Mouse (Mus musculus) midbrain, embryonic 16.5 days (tissue): ENCODE data around the gene Tspo. TPM values are rescaled to one million over a fixed set of nuclear protein-coding genes. Genes with fewer than 3 reads are reported as not detected.

Experiments used
- ATAC-seq: fragments of 200-750 bp; cut with Nextera tagmentation; 2 replicates; pipeline ENCODE4 v1.8.0; 2017; ENCODE audit warnings: moderate TSS enrichment
- H3K27ac ChIP-seq: fragments of 300-500 bp; sonication (generic); 2 replicates; pipeline ENCODE4 v1.5.1; 2014; ENCODE audit warnings: mild to moderate bottlenecking, low read length, mixed read lengths
- H3K27me3 ChIP-seq: fragments of 300-500 bp; sonication (generic); 2 replicates; pipeline ENCODE4 v1.6.1; 2014; ENCODE audit warnings: low read depth, low read length, mixed read lengths; ENCODE audit not compliant: control insufficient read depth, insufficient read depth
- H3K36me3 ChIP-seq: fragments of 300-500 bp; sonication (generic); 2 replicates; pipeline ENCODE4 v1.6.1; 2014; ENCODE audit warnings: mild to moderate bottlenecking, low read length, moderate library complexity, mixed read lengths; ENCODE audit not compliant: control insufficient read depth, insufficient read depth
- H3K4me1 ChIP-seq: fragments of 300-500 bp; sonication (generic); 2 replicates; pipeline ENCODE4 v1.6.1; 2014; ENCODE audit warnings: mild to moderate bottlenecking, low read length, mixed read lengths; ENCODE audit not compliant: control insufficient read depth, insufficient read depth
- H3K4me2 ChIP-seq: fragments of 300-500 bp; sonication (generic); 2 replicates; pipeline ENCODE4 v1.6.1; 2014; ENCODE audit warnings: mild to moderate bottlenecking, low read length, mixed read lengths
- H3K4me3 ChIP-seq: fragments of 300-500 bp; sonication (generic); 2 replicates; pipeline ENCODE4 v1.5.1; 2014; ENCODE audit warnings: low read depth, mild to moderate bottlenecking, low read length, moderate library complexity, mixed read lengths
- H3K9ac ChIP-seq: fragments of 300-500 bp; sonication (generic); 2 replicates; pipeline ENCODE4 v1.6.1; 2014; ENCODE audit warnings: low read depth, low read length, mixed read lengths
- H3K9me3 ChIP-seq: fragments of 300-500 bp; sonication (generic); replicated peaks from 2 replicates; pipeline ENCODE4 v1.6.1; 2014; ENCODE audit warnings: mild to moderate bottlenecking, low read length, mixed read lengths; ENCODE audit not compliant: control insufficient read depth, poor library complexity, severe bottlenecking
- WGBS: fragments of 180-500 bp; shearing (Covaris S2); extraction: QIAGEN DNeasy Blood & Tissue Kit; methylation state at CpG from one replicate; pipeline ENCODE4 v1.1.7; 2014; 5-methylcytosine and 5-hydroxymethylcytosine counted together
- polyA plus RNA-seq: library from polyadenylated mRNA; unstranded; fragments of >200 nt; fragmentation: Nextera tagmentation; extraction: Ambion mirVana; gene quantifications from 2 replicates; pipeline ENCODE4 v1.2.1, GENCODE M21; 2015

The Tspo gene
- polyA plus RNA-seq: 5.8 and 6.1 TPM in 2 replicates

DNA sequence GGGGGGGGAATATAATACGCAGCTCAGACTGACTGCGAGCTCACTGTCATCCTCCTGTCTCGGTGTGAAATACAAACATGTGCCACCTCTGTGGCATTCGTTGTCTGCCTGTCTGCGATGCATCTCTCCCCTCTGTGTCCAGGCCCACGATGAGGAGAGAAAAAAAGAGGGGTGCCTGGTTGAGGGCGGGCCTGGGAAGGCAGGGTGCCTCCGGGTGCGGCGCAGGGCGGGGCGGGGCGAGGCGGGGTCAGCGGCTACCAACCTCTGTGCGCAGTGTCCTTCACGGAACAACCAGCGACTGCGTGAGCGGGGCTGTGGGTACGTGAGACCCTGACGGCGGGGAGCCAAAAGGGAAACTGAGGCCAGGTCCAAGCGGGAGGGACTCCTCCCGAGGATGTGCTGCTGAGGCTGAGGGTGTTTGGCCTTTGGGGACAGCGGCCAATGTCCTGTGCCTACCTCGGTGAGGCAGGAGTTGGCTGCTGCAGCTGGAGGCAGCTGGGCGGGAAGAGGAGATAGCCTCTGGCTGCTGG is at the start of gene Tspo, which contains the start of gene Mcat:
Gene Tspo, plus strand, starts transcription at position 266 of the 530 bp plus-strand sequence.
Gene Mcat, minus strand, starts transcription at position 461 of the 530 bp plus-strand sequence.
- Histone ChIP-seq H3K9ac (peak within 1 kb of the TSS; percentile 53; the same call in 1 of the 2 replicates), H3K4me3 (peak within 1 kb of the TSS; percentile 13), H3K4me1 (peaks cover 13% of the 10 kb centered on the region), H3K27ac (no peak within 1 kb of the TSS), H3K9me3 (no peaks in the 10 kb centered on the region), H3K27me3 (peaks cover 16% of the 10 kb centered on the region), H3K36me3 (no peaks in the 10 kb centered on the region), H3K4me2 (peak within 1 kb of the TSS; percentile 52)
- under 1% methylated on average over 26 of the region's 28 CpGs for WGBS
- ATAC-seq: no peak

DNA sequence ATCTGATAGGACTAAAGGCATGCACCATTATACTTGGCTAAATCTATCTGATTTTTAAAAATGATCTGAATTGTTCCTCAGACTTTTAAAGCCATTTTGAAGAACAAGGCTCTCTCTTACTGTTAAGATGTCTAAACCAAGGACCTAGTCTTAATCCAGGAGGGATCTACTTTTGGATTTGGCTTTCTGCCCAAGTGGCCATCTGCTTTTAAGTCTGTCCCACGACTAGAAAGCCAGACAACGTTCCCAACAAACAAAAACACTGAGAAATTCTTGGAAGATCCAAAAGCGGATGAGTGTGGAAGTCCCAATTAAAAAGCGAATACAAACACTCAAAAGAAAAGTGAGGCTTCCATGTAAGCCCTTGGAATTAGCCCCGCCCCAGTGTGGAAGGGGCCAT is 48.4 kb upstream of the Tspo start:
- ATAC-seq: no peak
- Histone ChIP-seq H3K4me2 (no peak overlapping the region), H3K36me3 (no peaks in the 10 kb centered on the region), H3K27me3 (no peaks in the 10 kb centered on the region), H3K4me1 (peaks cover 3% of the 10 kb centered on the region), H3K9me3 (no peaks in the 10 kb centered on the region), H3K27ac (no peak overlapping the region), H3K9ac (no peak overlapping the region), H3K4me3 (no peak overlapping the region)
- WGBS: 71% methylated on average over 5 of the region's 5 CpGs

DNA sequence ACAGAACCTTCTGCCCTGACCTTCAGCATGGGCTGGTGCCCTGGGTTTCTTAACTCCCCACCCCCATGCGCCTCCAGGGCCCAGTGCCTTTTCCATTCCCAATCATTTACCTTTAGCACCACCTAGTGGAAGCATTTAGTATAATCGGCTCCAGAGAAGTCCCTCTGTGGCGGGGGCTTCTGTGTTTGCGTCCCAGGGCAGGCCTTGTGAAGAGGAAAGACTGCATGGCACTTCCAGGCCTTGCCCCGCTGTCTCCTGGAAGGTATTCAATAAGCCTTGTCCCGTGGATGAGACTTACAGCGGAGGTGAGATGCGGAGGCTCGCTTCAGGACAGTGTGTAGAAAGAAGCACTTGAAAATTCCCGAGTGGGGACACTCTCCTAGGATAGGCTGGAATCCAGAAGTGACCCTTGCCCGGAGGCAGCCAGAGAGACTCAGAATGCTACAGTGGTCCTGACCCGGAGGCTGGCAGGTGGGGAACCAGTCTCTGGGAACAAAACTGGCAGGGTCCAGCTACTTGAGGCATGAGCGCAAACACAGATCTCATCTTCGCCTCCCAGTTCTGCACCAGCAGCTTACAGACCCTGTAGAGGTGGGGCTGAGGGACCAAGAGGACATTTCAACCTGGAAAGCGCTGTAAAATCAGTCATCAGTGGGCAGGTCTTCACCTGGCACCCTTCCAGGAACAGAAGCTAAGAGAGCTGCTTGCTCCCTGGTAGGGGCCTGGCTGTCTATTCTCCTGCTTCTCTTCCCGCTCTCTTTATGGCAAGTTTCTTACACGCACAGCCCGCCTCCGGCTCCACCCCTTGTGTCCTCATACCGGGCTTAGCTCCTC is 45.0 kb upstream of the Tspo start:
- no peak overlapping the region for H3K27ac ChIP-seq
- H3K36me3 ChIP-seq: no peaks in the 10 kb centered on the region
- no peaks in the 10 kb centered on the region for H3K27me3 ChIP-seq
- H3K4me1 ChIP-seq: peaks cover 4% of the 10 kb centered on the region; the same call in 1 of the 2 replicates
- H3K9me3 ChIP-seq: no peaks in the 10 kb centered on the region
- peak overlapping the region; percentile 28; the same call in 1 of the 2 replicates for H3K9ac ChIP-seq
- no peak overlapping the region for H3K4me3 ChIP-seq
- peak; percentile 67; the same call in 1 of the 2 replicates for ATAC-seq
- peak overlapping the region; percentile 32 for H3K4me2 ChIP-seq
- whole genome bisulfite sequencing: 37% methylated on average over 20 of the region's 20 CpGs

DNA sequence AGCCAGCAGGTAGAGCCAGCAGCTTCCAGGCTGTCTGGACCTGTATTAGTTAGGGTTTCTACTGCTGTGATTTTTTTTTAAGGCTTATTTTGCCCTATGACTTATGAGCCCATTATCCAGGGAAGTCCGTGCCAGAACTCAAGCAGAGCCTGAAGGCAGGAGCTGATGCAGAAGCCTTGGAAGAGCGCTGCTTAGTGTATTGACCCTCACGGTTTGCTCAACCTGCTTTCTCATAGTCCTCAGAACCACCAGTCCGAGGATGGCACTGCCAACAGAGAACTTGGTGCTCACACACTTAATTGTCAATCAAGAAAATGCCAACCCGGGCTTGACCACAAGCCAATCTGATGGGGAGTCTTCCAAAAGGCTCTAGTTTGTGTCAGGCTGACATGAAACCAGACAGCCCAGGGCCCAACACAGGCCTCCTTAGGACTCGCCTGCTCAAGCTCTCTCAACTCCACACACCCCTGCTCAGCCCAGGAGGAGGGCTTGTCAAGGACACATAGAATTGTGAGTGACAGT is 42.5 kb upstream of the Tspo start:
- no peak overlapping the region for H3K4me3 ChIP-seq
- H3K4me2 ChIP-seq: no peak overlapping the region
- H3K27ac ChIP-seq: no peak overlapping the region
- H3K9ac ChIP-seq: no peak overlapping the region
- H3K4me1 ChIP-seq: peaks cover 6% of the 10 kb centered on the region; the same call in 1 of the 2 replicates
- H3K27me3 ChIP-seq: peaks cover 6% of the 10 kb centered on the region
- whole genome bisulfite sequencing: 81% methylated on average over 6 of the region's 6 CpGs
- no peak for ATAC-seq
- no peaks in the 10 kb centered on the region for H3K36me3 ChIP-seq
- H3K9me3 ChIP-seq: no peaks in the 10 kb centered on the region

DNA sequence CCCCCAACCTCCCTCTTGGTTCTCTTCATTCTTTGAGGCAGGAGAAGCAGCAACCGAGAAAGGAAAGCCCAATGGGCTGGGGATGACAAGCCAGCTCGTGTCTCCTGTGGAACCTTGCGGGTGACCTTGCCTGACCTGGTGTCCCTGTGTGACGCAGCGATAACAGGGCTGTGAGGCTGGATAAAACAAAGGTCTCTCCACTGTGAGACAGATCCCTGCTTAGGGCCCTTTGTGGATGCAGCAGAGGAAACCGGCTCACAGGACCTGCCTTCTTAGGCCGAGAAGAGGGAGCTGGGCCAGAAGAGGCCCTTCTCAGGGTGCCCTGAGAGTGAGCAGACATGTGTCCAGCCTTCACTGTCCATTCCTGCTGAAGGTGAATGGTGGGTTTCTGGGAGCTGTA is 40.2 kb upstream of the Tspo start:
- Histone ChIP-seq H3K4me1 (peaks cover 16% of the 10 kb centered on the region), H3K4me2 (no peak overlapping the region), H3K36me3 (no peaks in the 10 kb centered on the region), H3K27ac (no peak overlapping the region), H3K9ac (no peak overlapping the region), H3K4me3 (no peak overlapping the region), H3K9me3 (no peaks in the 10 kb centered on the region), H3K27me3 (peaks cover 23% of the 10 kb centered on the region)
- WGBS: 17% methylated on average over 7 of the region's 7 CpGs
- no peak for ATAC-seq

DNA sequence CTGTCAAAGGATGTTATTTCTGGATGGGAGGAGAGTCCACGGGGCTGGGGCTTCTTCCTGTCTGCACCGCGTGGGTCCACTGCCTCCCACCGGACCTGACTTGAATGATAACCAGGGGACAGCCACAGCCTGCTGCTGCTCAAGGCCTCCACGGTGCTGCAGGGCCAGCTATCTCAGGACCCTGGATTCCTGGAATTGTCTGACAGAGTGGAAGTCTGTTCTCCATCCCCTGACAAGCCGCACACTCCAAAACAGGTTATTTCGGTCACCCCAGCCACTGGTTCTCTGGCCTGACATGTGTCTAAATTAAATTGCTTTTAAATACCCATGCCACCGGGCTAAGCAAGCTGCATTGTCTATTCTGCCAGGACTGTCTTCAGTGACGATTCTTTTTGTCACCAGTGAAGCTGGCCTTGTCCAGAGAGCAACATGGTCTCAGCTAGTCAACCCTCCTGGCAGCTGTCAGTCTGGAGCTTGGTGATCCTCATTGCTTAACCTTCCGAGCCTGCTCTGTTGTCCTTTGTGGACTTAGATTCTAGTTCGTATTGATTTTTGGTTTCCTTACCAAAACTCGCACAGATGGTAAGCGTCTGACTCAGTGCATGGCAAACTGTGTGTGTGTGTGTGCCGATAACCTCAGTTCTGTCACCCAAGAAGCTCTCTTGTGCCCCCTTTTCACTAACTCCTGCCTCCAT is 39.6 kb upstream of the Tspo start:
- no peak for ATAC-seq
- no peak overlapping the region for H3K4me2 ChIP-seq
- H3K9me3 ChIP-seq: no peaks in the 10 kb centered on the region
- H3K4me1 ChIP-seq: peaks cover 16% of the 10 kb centered on the region
- H3K27ac ChIP-seq: no peak overlapping the region
- no peaks in the 10 kb centered on the region for H3K36me3 ChIP-seq
- no peak overlapping the region for H3K9ac ChIP-seq
- H3K4me3 ChIP-seq: no peak overlapping the region
- H3K27me3 ChIP-seq: peaks cover 24% of the 10 kb centered on the region
- 43% methylated on average over 14 of the region's 14 CpGs for WGBS

DNA sequence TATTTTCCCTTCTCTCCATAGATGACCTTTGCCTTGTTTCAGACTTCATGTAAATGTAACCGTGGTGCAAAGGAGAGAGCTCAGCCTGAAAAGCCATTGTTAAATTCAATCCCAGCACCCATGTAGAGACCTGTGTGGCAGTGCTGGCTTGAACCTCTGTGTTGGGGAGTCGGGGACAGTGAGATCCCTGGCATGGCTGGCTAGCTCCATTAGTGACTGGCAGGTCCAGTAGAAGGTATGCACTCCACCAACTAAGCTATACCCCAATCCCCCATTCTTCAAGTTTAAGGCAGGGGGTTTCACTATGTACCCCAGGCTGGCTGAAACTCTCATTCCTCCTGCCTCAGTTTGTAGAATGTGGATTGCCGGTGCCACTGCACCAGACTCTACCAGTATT is 39.1 kb upstream of the Tspo start:
- H3K9me3 ChIP-seq: no peaks in the 10 kb centered on the region
- no peaks in the 10 kb centered on the region for H3K36me3 ChIP-seq
- no peak overlapping the region for H3K4me2 ChIP-seq
- peaks cover 24% of the 10 kb centered on the region for H3K27me3 ChIP-seq
- no peak overlapping the region for H3K4me3 ChIP-seq
- H3K4me1 ChIP-seq: peaks cover 16% of the 10 kb centered on the region
- no peak for ATAC-seq
- 87% methylated on average over 3 of the region's 3 CpGs for WGBS
- no peak overlapping the region for H3K27ac ChIP-seq
- H3K9ac ChIP-seq: no peak overlapping the region

DNA sequence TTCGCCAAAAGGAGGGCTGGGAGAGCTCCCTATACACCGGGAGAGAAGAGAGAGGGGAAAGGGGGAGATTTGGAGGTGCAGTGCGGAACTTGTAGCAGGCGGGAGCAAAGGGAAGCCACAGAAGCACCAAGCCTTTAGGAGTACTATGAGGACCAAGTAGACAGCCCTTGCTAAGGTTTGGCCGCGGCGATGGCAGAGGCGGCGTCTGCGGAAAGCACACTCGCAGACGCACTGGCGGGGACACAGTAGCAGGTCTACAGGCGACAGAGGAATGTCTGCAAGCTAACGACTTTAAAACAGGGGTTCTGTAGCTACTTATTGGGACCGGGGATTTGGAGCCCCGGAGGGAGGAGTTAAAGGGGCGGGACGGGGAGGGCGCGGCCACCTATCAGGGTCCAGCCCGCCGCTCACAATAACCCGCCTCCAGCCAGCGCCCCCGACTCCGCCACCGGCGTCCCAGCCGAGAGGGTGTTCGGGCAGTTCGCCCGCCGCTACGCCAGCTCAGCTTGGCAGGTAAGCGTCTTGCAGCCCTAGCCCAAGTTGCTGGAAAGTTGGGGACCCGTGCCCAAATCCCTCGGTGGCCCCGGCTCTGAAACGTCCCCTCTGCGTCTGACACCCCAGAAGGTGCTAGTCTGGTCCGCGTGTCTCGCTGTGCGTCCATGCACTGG is 36.8 kb upstream of the Tspo start, which contains the start of gene Bik:
Gene Bik, plus strand, starts transcription at position 439 of the 668 bp plus-strand sequence.
- Histone ChIP-seq H3K4me2 (peak within 1 kb of the TSS; percentile 89), H3K36me3 (no peaks in the 10 kb centered on the region), H3K27me3 (peaks cover 24% of the 10 kb centered on the region), H3K4me1 (peaks cover 16% of the 10 kb centered on the region), H3K4me3 (peak within 1 kb of the TSS; percentile 45), H3K9ac (peak within 1 kb of the TSS; percentile 55), H3K9me3 (no peaks in the 10 kb centered on the region), H3K27ac (no peak within 1 kb of the TSS)
- WGBS: 0% methylated on average over 45 of the region's 45 CpGs
- ATAC-seq: 0 out of 2 replicates have a peak, but pooled peaks have one; percentile 21
